Mouse (Mus musculus): ENCODE data around the gene Pik3ap1. TPM values are rescaled to one million over a fixed set of nuclear protein-coding genes. Genes with fewer than 3 reads are reported as not detected.

The Pik3ap1 gene
- total RNA-seq, 2 experiments from 2014 or later = 0.95 to 1.2 TPM

DNA sequence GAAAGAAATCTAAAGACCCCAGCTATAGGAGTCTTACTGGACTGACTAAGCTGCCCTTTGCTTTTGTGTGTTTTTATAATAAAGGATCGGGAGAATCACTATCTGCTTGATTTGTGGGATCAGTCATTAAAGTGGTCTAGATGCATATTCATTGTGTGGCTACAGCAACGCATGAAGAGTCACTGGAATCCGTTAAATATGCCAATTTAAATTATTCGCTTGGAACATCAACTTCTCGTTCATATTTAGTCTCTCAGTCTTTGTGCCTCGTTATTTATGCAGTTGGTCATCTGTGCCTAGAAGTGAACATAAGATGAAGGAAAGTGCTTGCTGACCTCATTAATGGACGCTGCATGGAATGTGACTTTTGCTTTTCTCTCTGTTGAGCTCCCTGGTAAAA, 114.0 kb downstream of the Pik3ap1 start:
- DNase-seq = no peak

DNA sequence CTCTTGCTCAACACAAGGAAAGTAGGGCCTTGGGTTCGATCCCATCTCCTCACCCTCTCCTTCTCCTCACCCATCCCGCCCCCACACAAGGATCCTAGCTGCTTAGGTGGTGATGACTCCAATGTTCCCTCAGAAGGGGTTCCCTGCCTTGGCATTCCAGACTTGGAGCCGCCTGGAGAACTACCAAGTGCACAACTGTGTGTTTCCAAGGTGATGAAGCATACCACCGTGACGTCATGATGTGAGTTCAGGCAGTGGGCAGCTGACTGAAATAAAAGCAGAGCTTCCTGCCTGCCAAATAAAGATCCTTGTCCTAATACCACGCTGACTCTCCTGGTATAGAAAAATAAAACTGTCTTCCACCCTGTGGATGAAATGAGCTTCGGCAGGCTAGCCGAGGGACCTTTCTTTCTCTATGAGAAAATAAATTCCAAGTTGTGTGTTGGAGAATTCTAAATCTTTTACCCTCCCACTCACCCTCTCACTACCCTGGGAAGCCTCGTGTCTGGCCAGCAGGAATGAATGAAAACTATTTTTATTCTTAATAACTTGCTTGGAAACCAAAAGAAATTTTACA, 114.7 kb downstream of the Pik3ap1 start:
- DNase-seq = peak; percentile 56

DNA sequence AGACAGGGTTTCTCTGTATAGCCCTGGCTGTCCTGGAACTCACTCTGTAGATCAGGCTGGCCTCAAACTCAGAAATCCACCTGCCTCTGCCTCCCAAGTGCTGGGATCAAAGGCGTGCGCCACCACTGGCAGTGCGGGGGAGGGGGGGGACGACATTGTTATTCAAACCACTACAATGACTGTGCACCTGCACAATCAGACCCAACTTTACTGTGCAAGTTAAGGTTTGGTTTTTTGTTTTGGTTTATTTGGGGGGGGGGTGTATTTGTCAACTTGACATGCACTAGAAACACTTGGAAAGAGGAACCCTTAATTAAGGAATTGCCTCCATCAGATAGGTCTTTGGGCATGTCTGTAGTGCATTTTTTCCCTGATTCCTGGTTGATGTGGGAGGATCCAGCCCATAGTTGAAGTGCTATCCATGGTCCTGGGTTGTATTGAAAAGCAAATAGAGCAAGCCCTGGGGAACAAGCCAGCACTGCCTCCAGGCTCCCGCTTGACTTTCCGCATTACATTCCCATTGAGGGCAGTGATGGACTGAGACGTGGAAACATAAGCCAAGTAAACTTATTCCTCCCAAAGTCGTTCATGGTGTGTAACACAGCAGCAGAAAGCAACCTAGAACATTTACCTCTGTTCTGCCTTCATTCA, 118.5 kb downstream of the Pik3ap1 start:
- DNase-seq = no peak

DNA sequence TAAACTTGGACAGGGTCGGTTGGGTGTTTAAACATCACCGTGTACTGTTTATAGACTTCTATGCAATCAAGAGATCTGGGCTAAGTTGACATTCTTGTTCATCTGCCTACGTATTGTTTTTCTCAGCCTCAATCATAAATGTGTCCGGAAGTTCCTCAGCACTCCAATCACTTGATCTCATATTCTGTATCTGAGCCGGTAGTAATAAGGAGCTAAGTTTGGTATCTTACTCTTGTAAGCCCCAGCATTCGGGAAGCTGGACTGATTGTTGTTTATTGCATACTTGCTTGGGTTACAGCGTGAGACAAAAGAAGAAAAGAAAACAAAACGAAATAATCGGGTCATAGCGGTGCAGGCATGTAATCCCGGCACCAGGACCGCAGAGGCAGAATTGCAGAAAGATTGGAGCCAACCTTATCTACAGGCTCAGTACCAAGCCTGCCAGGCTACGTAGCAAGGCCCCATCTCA, 120.5 kb downstream of the Pik3ap1 start:
- DNase-seq = no peak

DNA sequence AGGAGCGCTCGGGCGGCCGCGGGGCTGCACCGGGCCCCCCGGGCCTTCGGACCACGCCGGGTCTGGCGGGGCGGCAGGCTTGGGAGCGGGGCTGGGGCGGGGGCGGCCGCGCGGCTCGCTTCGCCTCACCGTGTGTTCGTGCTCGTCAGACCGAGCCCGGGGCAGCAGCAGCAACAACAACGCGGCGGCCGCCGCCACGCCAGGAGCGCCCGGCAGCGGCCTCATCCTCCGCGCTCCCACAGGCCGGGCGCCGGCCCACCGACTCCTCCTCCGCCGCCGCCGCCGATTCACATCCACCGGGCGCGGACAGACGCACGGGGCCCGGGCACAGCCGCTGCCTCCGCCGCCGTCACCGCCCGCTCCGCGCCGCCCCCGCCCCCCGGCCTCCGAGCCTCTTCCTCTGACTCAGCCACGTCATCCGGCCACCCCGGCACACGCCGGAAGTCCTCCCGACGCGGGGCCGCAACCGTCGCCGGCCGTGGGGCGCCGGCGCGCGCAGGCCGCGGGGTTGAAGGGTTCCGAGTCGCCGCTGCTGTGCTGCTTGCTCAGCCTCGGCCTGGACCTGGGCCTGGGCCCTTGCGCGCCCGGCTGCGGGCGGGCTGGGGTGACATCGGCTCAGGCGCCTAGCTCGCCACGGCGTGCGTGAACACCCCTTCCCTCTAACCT, 121.1 kb downstream of the Pik3ap1 start, which contains the start of gene Tm9sf3:
Tm9sf3 (minus strand) TSS at position 368 of the 666 bp plus-strand sequence.
- DNase-seq = peak; percentile 90

DNA sequence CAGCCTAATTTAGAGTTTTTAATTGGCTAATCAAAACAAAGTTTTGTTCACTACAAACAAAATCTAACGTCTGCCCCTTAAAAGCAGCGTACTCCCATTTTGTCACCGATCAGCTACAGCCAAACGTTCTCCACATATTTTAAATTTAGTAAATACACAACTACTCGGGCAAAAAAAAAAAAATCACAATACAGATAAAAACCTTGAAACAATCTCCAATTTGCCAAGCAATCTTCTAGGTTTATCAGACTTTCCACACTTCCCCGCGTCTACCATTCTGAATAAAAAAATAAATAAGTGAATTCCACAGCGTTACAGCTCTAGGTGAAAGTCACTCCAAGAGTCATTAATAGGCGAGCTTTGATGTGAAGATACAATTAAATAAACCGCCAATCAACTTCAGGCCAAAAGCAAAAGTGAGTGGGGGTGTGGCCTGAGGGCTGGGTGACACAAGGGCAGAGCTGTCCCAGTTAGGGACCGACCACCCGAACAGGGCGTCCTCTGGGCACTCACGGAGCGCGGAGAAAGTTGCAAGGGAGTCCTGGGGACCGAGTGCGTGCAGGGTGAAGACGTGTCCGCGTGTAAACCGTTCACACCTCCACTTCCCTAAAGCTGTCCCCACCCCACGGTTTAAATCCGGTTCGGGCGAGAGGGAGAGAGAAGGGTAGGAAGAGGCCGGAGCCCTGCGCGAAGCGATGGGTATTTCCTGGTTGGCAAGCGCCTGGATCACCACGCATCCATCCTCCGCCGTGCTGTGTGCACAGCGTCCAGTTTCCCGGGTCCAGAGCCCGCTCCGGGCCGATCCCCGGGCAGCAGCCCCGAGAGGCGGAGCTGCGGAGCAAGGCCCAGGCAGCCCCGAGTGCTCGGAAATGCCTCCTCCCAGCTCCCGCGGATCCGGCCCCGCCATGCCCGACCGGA, 121.9 kb downstream of the Pik3ap1 start:
- DNase-seq = peak; percentile 70

DNA sequence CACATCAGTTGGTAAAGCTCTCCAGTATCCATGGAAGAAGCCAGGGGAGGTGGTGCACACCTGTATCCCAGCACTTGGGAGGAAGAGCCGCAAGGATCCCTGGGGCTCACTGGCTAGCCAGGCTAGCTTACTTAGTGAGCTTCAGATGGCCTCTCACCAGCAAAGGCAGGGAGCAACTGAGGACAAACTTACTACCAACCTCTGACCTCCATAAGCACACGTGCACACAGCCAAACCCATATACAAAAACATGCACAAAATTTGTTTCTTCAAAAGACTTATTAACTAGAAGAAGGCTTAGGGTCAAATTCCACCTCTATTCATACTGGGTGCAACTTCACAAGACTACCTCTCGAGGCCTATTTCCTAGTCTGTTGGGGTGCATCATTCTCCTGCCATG, 124.2 kb downstream of the Pik3ap1 start:
- no peak for DNase-seq

DNA sequence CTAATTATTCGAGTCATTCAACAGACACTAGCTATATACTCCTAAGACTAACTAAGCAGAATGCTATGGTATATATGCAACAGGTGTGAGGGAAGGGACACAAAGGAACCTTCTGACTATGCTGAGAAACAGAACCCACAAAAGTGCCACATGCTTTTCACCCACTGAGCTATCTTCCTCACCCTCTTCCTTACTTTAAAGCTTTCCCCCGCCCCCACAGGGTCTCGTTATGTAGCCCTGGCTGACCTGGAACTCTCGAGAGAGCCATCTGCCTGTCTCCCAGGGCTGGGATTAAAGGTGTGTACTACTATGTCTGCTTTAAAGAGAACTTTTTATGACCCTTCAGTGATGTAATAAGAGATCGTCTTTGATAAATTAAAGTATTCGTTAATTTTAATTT, 125.6 kb downstream of the Pik3ap1 start:
- DNase-seq = no peak

DNA sequence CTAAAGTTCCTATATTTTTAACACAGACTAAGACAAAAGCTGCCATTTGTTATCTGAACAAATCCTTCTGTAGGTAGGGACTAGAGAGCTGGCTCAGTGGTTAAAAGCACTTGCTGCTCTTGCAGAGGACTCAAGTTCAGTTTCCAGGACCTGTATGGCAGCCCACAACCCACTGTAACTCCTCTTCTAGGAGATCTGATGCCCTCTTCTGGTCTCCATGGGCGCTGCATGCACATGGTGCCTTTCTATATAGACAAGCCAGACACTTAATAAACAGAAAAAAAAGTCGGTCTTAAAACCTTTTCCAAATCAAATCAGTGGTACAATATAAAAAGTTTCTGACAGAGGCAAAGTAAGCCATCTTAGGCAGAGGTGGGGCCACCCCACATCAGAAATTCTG, 126.2 kb downstream of the Pik3ap1 start:
- DNase-seq = peak; percentile 54

DNA sequence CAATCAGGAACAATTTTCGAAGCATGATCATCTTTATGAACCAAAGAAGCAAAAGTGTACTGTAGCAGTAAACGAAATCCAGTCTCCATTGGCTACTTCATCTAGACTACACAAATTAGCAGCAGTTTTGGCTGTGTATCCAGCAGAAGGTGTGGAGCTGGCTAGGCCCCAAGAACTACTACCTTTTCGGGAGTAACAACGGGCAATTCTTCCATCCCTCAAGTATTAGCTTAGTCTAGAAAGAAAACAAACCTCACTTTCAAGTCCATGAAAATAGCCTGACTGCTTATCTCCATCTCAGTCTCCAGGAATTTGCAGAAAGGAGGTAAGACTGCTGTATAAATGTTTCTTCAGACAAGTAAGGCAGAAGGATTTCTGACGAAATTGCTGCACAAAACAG, 130.3 kb downstream of the Pik3ap1 start:
- no peak for DNase-seq

DNA sequence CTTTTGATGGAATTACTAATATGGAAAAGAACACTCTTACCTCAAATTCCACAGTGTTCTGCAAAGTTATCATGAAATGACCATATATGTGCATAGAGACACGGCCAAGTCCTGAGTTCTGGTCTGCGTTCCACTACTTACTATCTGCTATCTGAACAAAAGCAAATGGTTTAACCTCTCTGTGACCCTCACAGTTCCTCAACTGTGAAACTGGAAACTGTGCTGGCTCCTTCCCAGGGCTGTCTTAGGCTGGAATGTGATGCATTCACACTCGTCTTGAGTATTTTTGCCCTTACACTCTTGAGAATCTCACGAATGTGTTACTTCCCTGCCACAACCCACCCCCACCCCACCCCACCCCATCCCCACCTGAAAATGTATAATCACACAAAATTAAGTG, 135.9 kb downstream of the Pik3ap1 start:
- DNase-seq = peak; percentile 30

DNA sequence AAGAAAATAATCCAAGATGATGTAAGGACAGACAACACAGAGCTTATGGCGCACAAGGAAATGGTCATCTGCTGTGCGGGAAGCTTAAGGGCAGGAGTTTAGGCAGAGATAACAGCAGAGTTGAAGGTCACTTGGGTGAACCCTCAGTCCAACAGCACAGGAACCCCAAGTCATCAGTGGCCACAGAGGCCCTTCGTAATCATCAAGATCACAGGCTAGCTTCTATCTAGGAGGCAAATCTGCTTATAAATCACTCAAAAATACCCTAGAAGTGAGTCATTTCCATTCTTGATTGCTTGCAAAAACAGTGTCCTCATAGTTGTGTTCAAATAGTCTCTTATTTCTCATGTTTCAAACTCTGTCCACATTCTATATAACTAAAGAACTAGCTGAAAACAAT, 136.6 kb downstream of the Pik3ap1 start:
- no peak for DNase-seq

DNA sequence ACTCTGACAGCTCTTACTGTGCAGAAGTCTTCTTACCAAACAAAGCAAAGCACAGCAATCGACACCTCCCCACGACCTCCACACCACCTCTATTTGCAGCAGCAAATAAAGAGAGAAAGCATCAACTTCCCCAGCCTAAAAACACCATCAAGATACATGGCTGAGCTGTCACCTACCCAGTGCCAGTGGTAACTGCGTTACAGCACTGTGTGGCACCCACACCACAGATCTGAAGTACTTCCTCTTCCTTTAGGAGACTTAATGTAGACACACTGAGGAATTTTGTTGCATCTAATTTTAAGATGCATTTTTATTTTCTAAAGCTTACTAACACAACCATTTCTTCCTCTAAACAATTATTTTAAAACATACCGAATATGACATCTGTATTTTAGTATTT, 138.6 kb downstream of the Pik3ap1 start:
- no peak for DNase-seq

DNA sequence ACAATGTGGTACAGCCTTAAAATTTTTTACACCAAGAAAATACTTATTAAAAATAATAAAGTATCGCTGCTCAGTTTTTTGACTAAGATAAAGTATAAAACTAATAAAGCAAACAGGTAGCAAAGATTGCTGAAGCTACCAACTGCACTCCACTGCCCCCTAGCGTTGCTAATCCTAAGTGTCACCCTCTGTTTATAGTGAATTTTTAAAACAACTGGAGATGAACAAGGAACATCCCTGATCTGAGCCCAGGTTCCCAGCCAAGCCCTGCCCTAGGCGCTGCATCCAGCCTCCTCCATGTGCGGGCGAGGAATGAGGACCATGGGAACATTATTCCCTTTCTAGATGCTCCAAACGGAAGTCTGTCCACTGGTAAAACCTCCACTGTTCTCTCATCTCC, 140.3 kb downstream of the Pik3ap1 start:
- peak; percentile 69 for DNase-seq

DNA sequence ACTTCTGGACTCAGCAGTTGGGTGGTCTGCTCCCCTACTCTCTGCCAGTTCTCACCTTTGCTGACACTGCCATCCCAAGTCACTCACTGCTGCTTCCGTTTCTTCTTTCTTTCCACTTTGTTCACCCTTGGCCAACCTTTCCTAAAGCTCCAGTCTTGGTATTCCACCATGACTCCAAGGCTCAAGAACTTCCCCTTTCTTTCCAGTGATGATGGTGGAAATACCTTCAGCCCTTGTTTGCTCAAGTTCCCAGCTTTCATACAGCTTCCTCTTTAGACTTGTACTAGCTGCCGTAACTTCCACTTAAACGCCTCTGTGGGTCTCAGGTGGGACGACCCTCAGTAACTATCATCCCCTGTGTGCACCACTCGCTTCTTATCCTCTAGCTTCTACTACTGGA, 142.9 kb downstream of the Pik3ap1 start:
- DNase-seq = no peak

DNA sequence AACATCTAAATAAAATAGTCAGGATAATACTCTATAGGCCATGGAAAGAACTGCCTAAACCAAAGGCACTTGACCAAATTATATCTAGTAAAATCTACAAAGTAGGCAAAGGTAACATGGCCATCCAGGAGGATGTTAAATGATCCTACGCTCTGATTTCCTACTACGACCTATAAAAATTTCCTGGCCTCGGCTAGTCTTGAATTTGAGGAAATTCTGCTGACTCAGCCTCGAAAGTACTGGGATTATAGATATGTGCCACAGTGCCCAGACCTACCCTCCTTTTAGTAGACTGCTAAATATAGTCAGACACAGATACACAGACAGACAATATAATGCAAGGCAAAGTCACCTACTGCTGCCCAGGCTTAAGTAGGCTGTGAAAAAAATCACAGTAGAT, 151.2 kb downstream of the Pik3ap1 start:
- DNase-seq = no peak

Other genes with a start within 250 kb of the Pik3ap1 start
- 1 to 10 TPM; 2.3 to 2.4 TPM for gene Tll2, start 178.3 kb downstream of the Pik3ap1 start, total RNA-seq (2021)
- 100 to 1,000 TPM; 119 TPM for gene Tm9sf3, start 121.1 kb downstream of the Pik3ap1 start, total RNA-seq (2021)
- 10 to 100 TPM; 13.9 to 16.7 TPM for gene Lcor, start 97.5 kb upstream of the Pik3ap1 start, total RNA-seq (2021)
- 10 to 100 TPM; 15.4 to 16.3 TPM for gene Gm340, start 197.3 kb upstream of the Pik3ap1 start, total RNA-seq (2021)

Measured in heart, postnatal 4 days (tissue).